Mouse (Mus musculus) stomach, embryonic 15.5 days (tissue): ENCODE data around the gene 7420426K07Rik. TPM values are rescaled to one million over a fixed set of nuclear protein-coding genes. Genes with fewer than 3 reads are reported as not detected.

Experiments used
- ATAC-seq: fragments of 200-750 bp; cut with Nextera tagmentation; 2 replicates; pipeline ENCODE4 v1.8.0; 2017; ENCODE audit warnings: low read depth, moderate number of reproducible peaks, moderate TSS enrichment; ENCODE audit not compliant: insufficient read depth, low FRiP score
- H3K27ac ChIP-seq: fragments of 300-500 bp; sonication (generic); 2 replicates; pipeline ENCODE4 v1.5.1; 2015; ENCODE audit warnings: mild to moderate bottlenecking, inconsistent platforms
- H3K27me3 ChIP-seq: fragments of 300-500 bp; sonication (generic); replicated peaks from 2 replicates; pipeline ENCODE4 v1.6.1; 2015; ENCODE audit warnings: inconsistent platforms
- H3K36me3 ChIP-seq: fragments of 300-500 bp; sonication (generic); 2 replicates; pipeline ENCODE4 v1.6.1; 2015; ENCODE audit warnings: inconsistent platforms
- H3K4me1 ChIP-seq: fragments of 300-500 bp; sonication (generic); 2 replicates; pipeline ENCODE4 v1.6.1; 2015; ENCODE audit warnings: inconsistent platforms
- H3K4me2 ChIP-seq: fragments of 300-500 bp; sonication (generic); 2 replicates; pipeline ENCODE4 v1.6.1; 2015; ENCODE audit warnings: mild to moderate bottlenecking, inconsistent platforms
- H3K4me3 ChIP-seq: fragments of 300-500 bp; sonication (generic); replicated peaks from 2 replicates; pipeline ENCODE4 v1.5.1; 2015; ENCODE audit warnings: inconsistent platforms
- H3K9ac ChIP-seq: fragments of 300-500 bp; sonication (generic); 2 replicates; pipeline ENCODE4 v1.6.1; 2015; ENCODE audit warnings: inconsistent platforms
- H3K9me3 ChIP-seq: fragments of 300-500 bp; sonication (generic); 2 replicates; pipeline ENCODE4 v1.6.1; 2016; ENCODE audit warnings: inconsistent platforms
- WGBS: fragments of 180-500 bp; shearing (Covaris S2); methylation state at CpG from one replicate; pipeline ENCODE4 v1.1.7; 2015; 5-methylcytosine and 5-hydroxymethylcytosine counted together
- polyA plus RNA-seq: library from polyadenylated mRNA; unstranded; fragments of >200 nt; fragmentation: Nextera tagmentation; extraction: Ambion mirVana; gene quantifications from 2 replicates; pipeline ENCODE4 v1.2.1, GENCODE M21; 2015

Gene 7420426K07Rik
- not detected in 2 replicates for polyA plus RNA-seq

GRCm38 (mm10) chr9:98902819-98903218 is at the start of gene 7420426K07Rik:
7420426K07Rik (plus strand) TSS chr9:98903119.
- H3K4me1 ChIP-seq, result no peaks in the 10 kb centered on the region
- H3K27ac ChIP-seq, result no peak within 1 kb of the TSS
- no peak within 1 kb of the TSS for H3K4me3 ChIP-seq
- no peak within 1 kb of the TSS for H3K9ac ChIP-seq
- no peaks in the 10 kb centered on the region for H3K9me3 ChIP-seq
- no peaks in the 10 kb centered on the region for H3K27me3 ChIP-seq
- 92% methylated on average over 2 of the region's 2 CpGs for WGBS
- H3K36me3 ChIP-seq, result no peaks in the 10 kb centered on the region
- no peak for ATAC-seq
- no peak within 1 kb of the TSS for H3K4me2 ChIP-seq

- H3K4me2 ChIP-seq, result no peak within 1 kb of the TSS
- 65% methylated on average over 18 of the region's 18 CpGs for WGBS
These were observed 46.7 kb upstream of the 7420426K07Rik start, which contains the start of gene Prr23a2 for GRCm38 (mm10) chr9:98856210-98856609. Prr23a2 (plus strand) TSS chr9:98856494.

GRCm38 (mm10) chr9:98863463-98863862 is 39.5 kb upstream of the 7420426K07Rik start:
- H3K36me3 ChIP-seq, result no peaks in the 10 kb centered on the region
- H3K27me3 ChIP-seq, result no peaks in the 10 kb centered on the region
- H3K4me3 ChIP-seq, result no peak overlapping the region
- no peak overlapping the region for H3K27ac ChIP-seq
- no peak overlapping the region for H3K9ac ChIP-seq
- no peak overlapping the region for H3K4me2 ChIP-seq
- 57% methylated on average over 3 of the region's 3 CpGs for WGBS
- ATAC-seq, result no peak
- H3K4me1 ChIP-seq, result no peaks in the 10 kb centered on the region
- no peaks in the 10 kb centered on the region for H3K9me3 ChIP-seq

More at GRCm38 (mm10) chr9:98856210-98856609, 46.7 kb upstream of the 7420426K07Rik start, which contains the start of gene Prr23a2:
- no peak within 1 kb of the TSS for H3K9ac ChIP-seq
- no peaks in the 10 kb centered on the region for H3K4me1 ChIP-seq
- H3K27ac ChIP-seq, result no peak within 1 kb of the TSS
- no peak for ATAC-seq
- no peak within 1 kb of the TSS for H3K4me3 ChIP-seq
- H3K9me3 ChIP-seq, result no peaks in the 10 kb centered on the region
- no peaks in the 10 kb centered on the region for H3K36me3 ChIP-seq
- no peaks in the 10 kb centered on the region for H3K27me3 ChIP-seq

GRCm38 (mm10) chr9:98864571-98864970 is 38.3 kb upstream of the 7420426K07Rik start, which contains the start of gene Prr23a3:
Prr23a3 (plus strand) TSS chr9:98864767.
- Histone ChIP-seq H3K4me1 (no peaks in the 10 kb centered on the region), H3K9ac (no peak within 1 kb of the TSS), H3K9me3 (no peaks in the 10 kb centered on the region), H3K4me3 (no peak within 1 kb of the TSS), H3K27me3 (no peaks in the 10 kb centered on the region), H3K27ac (no peak within 1 kb of the TSS), H3K36me3 (no peaks in the 10 kb centered on the region), H3K4me2 (no peak within 1 kb of the TSS; the same call in 1 of the 2 replicates)
- 44% methylated on average over 22 of the region's 22 CpGs for WGBS
- no peak; the same call in 1 of the 2 replicates for ATAC-seq

- Histone ChIP-seq H3K9me3 (peaks cover 5% of the 10 kb centered on the region; the same call in 1 of the 2 replicates), H3K4me2 (no peak overlapping the region), H3K4me3 (no peak overlapping the region), H3K27ac (no peak overlapping the region), H3K36me3 (no peaks in the 10 kb centered on the region), H3K4me1 (no peaks in the 10 kb centered on the region), H3K9ac (no peak overlapping the region), H3K27me3 (no peaks in the 10 kb centered on the region)
- ATAC-seq, result no peak
- 88% methylated on average over 1 of the region's 1 CpGs for WGBS
These were observed 1.4 kb upstream of the 7420426K07Rik start for GRCm38 (mm10) chr9:98901486-98901885.

- Histone ChIP-seq H3K4me2 (no peak overlapping the region), H3K4me1 (no peaks in the 10 kb centered on the region), H3K36me3 (no peaks in the 10 kb centered on the region), H3K9me3 (no peaks in the 10 kb centered on the region), H3K27ac (no peak overlapping the region), H3K4me3 (no peak overlapping the region), H3K27me3 (no peaks in the 10 kb centered on the region), H3K9ac (no peak overlapping the region)
- 90% methylated on average over 5 of the region's 5 CpGs for WGBS
- ATAC-seq, result no peak
These were observed 18.0 kb downstream of the 7420426K07Rik start for GRCm38 (mm10) chr9:98920629-98921523.

- H3K4me2 ChIP-seq, result no peak overlapping the region
- ATAC-seq, result no peak
These were observed 20.2 kb downstream of the 7420426K07Rik start for GRCm38 (mm10) chr9:98923119-98923518.

GRCm38 (mm10) chr9:98924183-98924582 is 21.3 kb downstream of the 7420426K07Rik start:
- WGBS, result 69% methylated on average over 6 of the region's 6 CpGs
- H3K27me3 ChIP-seq, result no peaks in the 10 kb centered on the region
- no peak overlapping the region for H3K9ac ChIP-seq
- H3K4me2 ChIP-seq, result no peak overlapping the region
- no peaks in the 10 kb centered on the region for H3K4me1 ChIP-seq
- H3K27ac ChIP-seq, result no peak overlapping the region
- no peaks in the 10 kb centered on the region for H3K9me3 ChIP-seq
- H3K4me3 ChIP-seq, result no peak overlapping the region
- no peaks in the 10 kb centered on the region for H3K36me3 ChIP-seq
- ATAC-seq, result no peak

More at GRCm38 (mm10) chr9:98923119-98923518, 20.2 kb downstream of the 7420426K07Rik start:
- no peaks in the 10 kb centered on the region for H3K9me3 ChIP-seq
- no peaks in the 10 kb centered on the region for H3K27me3 ChIP-seq
- H3K36me3 ChIP-seq, result no peaks in the 10 kb centered on the region
- H3K4me1 ChIP-seq, result no peaks in the 10 kb centered on the region
- H3K27ac ChIP-seq, result no peak overlapping the region
- 28% methylated on average over 6 of the region's 6 CpGs for WGBS
- H3K4me3 ChIP-seq, result no peak overlapping the region
- H3K9ac ChIP-seq, result no peak overlapping the region

GRCm38 (mm10) chr9:98929496-98929895 is 26.6 kb downstream of the 7420426K07Rik start:
- WGBS, result 88% methylated on average over 2 of the region's 2 CpGs
- ATAC-seq, result no peak
- Histone ChIP-seq H3K9ac (no peak overlapping the region), H3K4me2 (no peak overlapping the region), H3K4me1 (no peaks in the 10 kb centered on the region), H3K36me3 (no peaks in the 10 kb centered on the region), H3K27ac (no peak overlapping the region), H3K4me3 (no peak overlapping the region), H3K9me3 (no peaks in the 10 kb centered on the region), H3K27me3 (no peaks in the 10 kb centered on the region)

- ATAC-seq, result no peak
- no peaks in the 10 kb centered on the region for H3K4me1 ChIP-seq
- no peaks in the 10 kb centered on the region for H3K9me3 ChIP-seq
- H3K36me3 ChIP-seq, result no peaks in the 10 kb centered on the region
- no peaks in the 10 kb centered on the region for H3K27me3 ChIP-seq
- H3K4me2 ChIP-seq, result no peak overlapping the region
- no peak overlapping the region for H3K4me3 ChIP-seq
- H3K9ac ChIP-seq, result no peak overlapping the region
- no peak overlapping the region for H3K27ac ChIP-seq
- WGBS, result 44% methylated on average over 6 of the region's 6 CpGs
These were observed 30.0 kb downstream of the 7420426K07Rik start for GRCm38 (mm10) chr9:98932931-98933330.

GRCm38 (mm10) chr9:98935190-98935909 is 32.4 kb downstream of the 7420426K07Rik start:
- H3K4me1 ChIP-seq, result no peaks in the 10 kb centered on the region
- no peak for ATAC-seq
- H3K4me2 ChIP-seq, result no peak overlapping the region
- H3K27ac ChIP-seq, result no peak overlapping the region
- no peak overlapping the region for H3K9ac ChIP-seq
- H3K4me3 ChIP-seq, result no peak overlapping the region
- no peaks in the 10 kb centered on the region for H3K36me3 ChIP-seq
- no peaks in the 10 kb centered on the region for H3K27me3 ChIP-seq
- no peaks in the 10 kb centered on the region for H3K9me3 ChIP-seq
- 32% methylated on average over 16 of the region's 16 CpGs for WGBS

- H3K4me1 ChIP-seq, result no peaks in the 10 kb centered on the region
- no peaks in the 10 kb centered on the region for H3K9me3 ChIP-seq
- H3K4me3 ChIP-seq, result no peak overlapping the region
- H3K27me3 ChIP-seq, result no peaks in the 10 kb centered on the region
- H3K9ac ChIP-seq, result no peak overlapping the region
- WGBS, result 21% methylated on average over 2 of the region's 2 CpGs
- H3K27ac ChIP-seq, result no peak overlapping the region
- no peak for ATAC-seq
- no peak overlapping the region for H3K4me2 ChIP-seq
- H3K36me3 ChIP-seq, result no peaks in the 10 kb centered on the region
These were observed 36.4 kb downstream of the 7420426K07Rik start for GRCm38 (mm10) chr9:98939290-98939689.
